Mouse (Mus musculus) midbrain, embryonic 12.5 days (tissue): ENCODE results near the gene Alg12. TPM values are rescaled to one million over a fixed set of nuclear protein-coding genes. Genes with fewer than 3 reads are reported as not detected.
"Not testable (repeated sequence)": the region's sequence is repeated elsewhere in the genome, so short reads cannot be mapped to it uniquely, and the experiment has no call there.

Experiments used
- ATAC-seq: fragments of 200-750 bp; cut with Nextera tagmentation; 2 replicates; pipeline ENCODE4 v1.8.0; 2017; ENCODE audit warnings: low read depth, moderate TSS enrichment, moderate library complexity; ENCODE audit not compliant: low FRiP score
- H3K27ac ChIP-seq: fragments of 300-500 bp; sonication (generic); replicated peaks from 2 replicates; pipeline ENCODE4 v1.5.1; 2016; ENCODE audit warnings: mild to moderate bottlenecking
- H3K27me3 ChIP-seq: fragments of 300-500 bp; sonication (generic); 2 replicates; pipeline ENCODE4 v1.6.1; 2016; ENCODE audit warnings: mild to moderate bottlenecking
- H3K36me3 ChIP-seq: fragments of 300-500 bp; sonication (generic); 2 replicates; pipeline ENCODE4 v1.6.1; 2016
- H3K4me1 ChIP-seq: fragments of 300-500 bp; sonication (generic); 2 replicates; pipeline ENCODE4 v1.6.1; 2016
- H3K4me2 ChIP-seq: fragments of 300-500 bp; sonication (generic); replicated peaks from 2 replicates; pipeline ENCODE4 v1.6.1; 2016; ENCODE audit warnings: mild to moderate bottlenecking, moderate library complexity
- H3K4me3 ChIP-seq: fragments of 300-500 bp; sonication (generic); 2 replicates; pipeline ENCODE4 v1.5.1; 2016; ENCODE audit warnings: mild to moderate bottlenecking
- H3K9ac ChIP-seq: fragments of 300-500 bp; sonication (generic); replicated peaks from 2 replicates; pipeline ENCODE4 v1.6.1; 2016; ENCODE audit warnings: mild to moderate bottlenecking, moderate library complexity
- H3K9me3 ChIP-seq: fragments of 300-500 bp; sonication (generic); 2 replicates; pipeline ENCODE4 v1.6.1; 2016; ENCODE audit warnings: mild to moderate bottlenecking
- WGBS: fragments of 180-500 bp; shearing (Covaris S2); methylation state at CpG from one replicate; pipeline ENCODE4 v1.1.7; 2016; 5-methylcytosine and 5-hydroxymethylcytosine counted together
- polyA plus RNA-seq: library from polyadenylated mRNA; unstranded; fragments of >200 nt; fragmentation: Nextera tagmentation; extraction: Ambion mirVana; gene quantifications from 2 replicates; pipeline ENCODE4 v1.2.1, GENCODE M21; 2016

Gene Alg12
- polyA plus RNA-seq, 1 experiment from 2014 or later: 8.3 TPM

DNA sequence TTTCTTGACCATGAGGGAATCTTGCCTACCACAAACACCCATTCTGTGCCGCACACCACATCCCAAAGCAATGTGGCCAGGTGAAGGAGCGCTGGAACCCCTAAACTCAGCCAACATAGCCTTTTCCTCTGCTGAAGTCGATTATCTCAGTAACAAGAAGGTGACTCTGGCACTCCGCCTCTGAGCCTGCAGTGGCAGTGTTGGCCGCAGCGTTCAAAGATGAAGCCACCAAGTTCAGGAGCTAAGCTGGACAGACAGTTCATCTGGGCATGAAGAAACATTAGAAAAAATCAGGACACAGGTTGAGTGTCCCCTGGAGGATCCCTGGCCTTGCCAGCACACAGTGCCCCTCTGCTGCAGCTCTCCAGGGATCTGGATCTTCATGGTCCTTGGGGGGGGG lies 8.3 kb upstream of the Alg12 start:
- no peak overlapping the region for H3K4me3 ChIP-seq
- no peaks in the 10 kb centered on the region for H3K27me3 ChIP-seq
- 89% methylated on average over 6 of the region's 6 CpGs for WGBS
- no peak for ATAC-seq
- H3K27ac ChIP-seq: no peak overlapping the region
- H3K4me2 ChIP-seq: no peak overlapping the region
- H3K9ac ChIP-seq: no peak overlapping the region
- no peaks in the 10 kb centered on the region for H3K9me3 ChIP-seq
- peaks cover 45% of the 10 kb centered on the region for H3K36me3 ChIP-seq
- no peaks in the 10 kb centered on the region for H3K4me1 ChIP-seq

DNA sequence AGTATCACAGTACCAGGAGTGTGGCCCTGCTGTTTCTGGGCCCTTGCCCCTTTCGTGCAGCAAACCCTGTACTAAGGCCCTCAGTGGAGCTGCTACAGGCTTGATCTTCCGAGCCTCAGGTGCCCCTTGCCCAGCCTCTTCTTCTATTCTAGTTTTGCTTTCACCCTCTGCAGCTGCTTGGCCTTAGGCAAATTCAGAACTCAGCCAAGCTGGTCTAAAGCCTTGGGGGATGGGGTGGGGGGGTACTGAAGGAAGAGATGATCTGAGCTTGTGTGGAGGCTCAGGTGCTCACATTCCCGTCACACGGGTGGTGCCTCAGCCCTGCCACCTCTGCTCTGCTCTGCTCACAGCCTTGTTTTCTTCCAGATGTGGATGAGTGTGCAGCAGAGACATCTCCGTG lies 4.3 kb upstream of the Alg12 start:
- Histone ChIP-seq H3K9ac (no peak overlapping the region), H3K4me2 (no peak overlapping the region), H3K27ac (no peak overlapping the region), H3K9me3 (no peaks in the 10 kb centered on the region), H3K36me3 (peaks cover 53% of the 10 kb centered on the region), H3K4me1 (peaks cover 18% of the 10 kb centered on the region), H3K4me3 (no peak overlapping the region), H3K27me3 (no peaks in the 10 kb centered on the region)
- ATAC-seq: no peak
- WGBS: 92% methylated on average over 5 of the region's 5 CpGs

DNA sequence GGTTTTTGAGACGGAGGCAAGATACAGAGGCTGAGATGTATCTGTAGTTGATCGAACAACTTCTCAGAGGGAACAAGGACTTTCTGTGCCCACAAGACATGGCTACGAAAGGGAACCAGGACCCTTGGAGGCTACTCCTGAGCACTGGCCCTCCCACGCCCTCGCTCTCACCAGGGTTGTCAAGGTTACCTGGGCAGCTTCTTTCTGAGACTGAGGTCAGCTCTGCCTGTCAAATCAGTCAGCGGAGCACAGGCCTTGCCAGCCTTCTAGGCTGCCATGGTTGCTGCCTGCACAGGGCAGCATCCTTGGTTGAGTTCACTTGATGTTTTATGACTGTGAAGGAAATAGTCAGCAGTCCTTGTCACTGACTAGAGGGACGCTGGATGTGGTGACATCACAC lies 3.4 kb upstream of the Alg12 start:
- Histone ChIP-seq H3K27me3 (no peaks in the 10 kb centered on the region), H3K9me3 (no peaks in the 10 kb centered on the region), H3K4me3 (no peak overlapping the region), H3K9ac (no peak overlapping the region), H3K4me2 (no peak overlapping the region), H3K36me3 (peaks cover 53% of the 10 kb centered on the region), H3K27ac (no peak overlapping the region), H3K4me1 (peaks cover 23% of the 10 kb centered on the region)
- WGBS: 94% methylated on average over 7 of the region's 7 CpGs
- no peak for ATAC-seq

GRCm38 (mm10) chr15:88821403-88821802 lies 2.3 kb upstream of the Alg12 start:
- 90% methylated on average over 7 of the region's 7 CpGs for WGBS
- no peak overlapping the region for H3K4me2 ChIP-seq
- H3K27ac ChIP-seq: no peak overlapping the region
- ATAC-seq: no peak
- peaks cover 47% of the 10 kb centered on the region for H3K36me3 ChIP-seq
- no peak overlapping the region for H3K4me3 ChIP-seq
- peaks cover 23% of the 10 kb centered on the region for H3K4me1 ChIP-seq
- no peaks in the 10 kb centered on the region for H3K27me3 ChIP-seq
- peak overlapping the region; percentile 87; the same call in 1 of the 2 replicates for H3K9ac ChIP-seq
- no peaks in the 10 kb centered on the region for H3K9me3 ChIP-seq

- no peaks in the 10 kb centered on the region for H3K9me3 ChIP-seq
- peak overlapping the region; percentile 92 for H3K4me3 ChIP-seq
- peaks cover 44% of the 10 kb centered on the region for H3K36me3 ChIP-seq
- H3K4me2 ChIP-seq: peak overlapping the region; percentile 90
- H3K27ac ChIP-seq: peak overlapping the region; percentile 58; the same call in 1 of the 2 replicates
- peak overlapping the region; percentile 87 for H3K9ac ChIP-seq
- peak; percentile 0; the same call in 1 of the 2 replicates for ATAC-seq
- WGBS: 2% methylated on average over 23 of the region's 23 CpGs
- peaks cover 23% of the 10 kb centered on the region for H3K4me1 ChIP-seq
- H3K27me3 ChIP-seq: no peaks in the 10 kb centered on the region
These were observed 787 bp upstream of the Alg12 start for GRCm38 (mm10) chr15:88819906-88820303.

- H3K36me3 ChIP-seq: peaks cover 46% of the 10 kb centered on the region
- H3K4me2 ChIP-seq: no peak overlapping the region
- H3K4me3 ChIP-seq: no peak overlapping the region
- H3K27me3 ChIP-seq: no peaks in the 10 kb centered on the region
- no peak for ATAC-seq
- no peaks in the 10 kb centered on the region for H3K9me3 ChIP-seq
- no peak overlapping the region for H3K9ac ChIP-seq
- WGBS: 96% methylated on average over 6 of the region's 6 CpGs
- H3K27ac ChIP-seq: no peak overlapping the region
- peaks cover 12% of the 10 kb centered on the region for H3K4me1 ChIP-seq
These were observed 3.9 kb downstream of the Alg12 start for GRCm38 (mm10) chr15:88815196-88815700.

DNA sequence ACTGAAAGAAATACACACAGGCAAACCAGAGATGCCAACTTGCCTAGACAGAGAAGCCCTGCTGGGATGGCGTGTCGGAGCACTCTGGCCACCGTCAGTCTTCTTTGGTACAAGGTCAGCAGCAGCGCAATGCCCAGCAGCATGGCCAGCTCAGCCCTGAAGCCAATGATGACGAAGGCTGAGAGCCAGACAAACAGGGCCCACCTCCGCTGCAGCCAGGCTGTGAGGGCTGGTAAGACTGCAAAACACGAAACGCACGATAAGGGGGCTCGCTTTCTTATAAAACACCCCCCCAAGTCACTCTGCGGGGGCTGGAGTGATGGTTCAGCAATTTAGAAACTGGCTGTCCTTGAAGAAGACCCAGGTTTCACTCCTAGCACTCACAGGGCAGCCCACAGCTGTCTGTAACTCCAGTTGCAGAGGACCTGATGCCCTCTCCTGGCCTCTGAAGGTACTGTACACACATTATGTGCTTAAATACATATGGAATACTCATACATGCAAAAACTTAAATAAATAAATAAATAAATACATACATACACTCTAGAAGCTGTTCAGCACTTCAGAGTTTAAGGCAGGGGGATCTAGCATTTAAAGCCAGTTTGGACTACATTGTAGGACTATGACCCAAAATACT lies 4.6 kb downstream of the Alg12 start:
- WGBS: 96% methylated on average over 11 of the region's 11 CpGs
- peaks cover 49% of the 10 kb centered on the region for H3K36me3 ChIP-seq
- H3K4me1 ChIP-seq: peaks cover 8% of the 10 kb centered on the region
- H3K27me3 ChIP-seq: no peaks in the 10 kb centered on the region
- no peak overlapping the region for H3K4me3 ChIP-seq
- ATAC-seq: no peak
- no peaks in the 10 kb centered on the region for H3K9me3 ChIP-seq
- H3K27ac ChIP-seq: no peak overlapping the region
- H3K4me2 ChIP-seq: no peak overlapping the region
- no peak overlapping the region for H3K9ac ChIP-seq

GRCm38 (mm10) chr15:88813873-88814272 lies 5.2 kb downstream of the Alg12 start:
- H3K27ac ChIP-seq, H3K9me3 ChIP-seq, H3K4me2 ChIP-seq, H3K9ac ChIP-seq, H3K27me3 ChIP-seq, H3K4me1 ChIP-seq, H3K4me3 ChIP-seq, ATAC-seq: not testable (repeated sequence)
- 97% methylated on average over 2 of the region's 2 CpGs for WGBS
- H3K36me3 ChIP-seq: peaks cover 53% of the 10 kb centered on the region

- no peak for ATAC-seq
- no peaks in the 10 kb centered on the region for H3K9me3 ChIP-seq
- H3K36me3 ChIP-seq: peaks cover 57% of the 10 kb centered on the region
- no peak overlapping the region for H3K4me2 ChIP-seq
- no peak overlapping the region for H3K27ac ChIP-seq
- WGBS: 91% methylated on average over 3 of the region's 3 CpGs
- H3K27me3 ChIP-seq: no peaks in the 10 kb centered on the region
- H3K4me3 ChIP-seq: no peak overlapping the region
- H3K4me1 ChIP-seq: peaks cover 4% of the 10 kb centered on the region
- no peak overlapping the region for H3K9ac ChIP-seq
These were observed 5.9 kb downstream of the Alg12 start for GRCm38 (mm10) chr15:88813262-88813661.

DNA sequence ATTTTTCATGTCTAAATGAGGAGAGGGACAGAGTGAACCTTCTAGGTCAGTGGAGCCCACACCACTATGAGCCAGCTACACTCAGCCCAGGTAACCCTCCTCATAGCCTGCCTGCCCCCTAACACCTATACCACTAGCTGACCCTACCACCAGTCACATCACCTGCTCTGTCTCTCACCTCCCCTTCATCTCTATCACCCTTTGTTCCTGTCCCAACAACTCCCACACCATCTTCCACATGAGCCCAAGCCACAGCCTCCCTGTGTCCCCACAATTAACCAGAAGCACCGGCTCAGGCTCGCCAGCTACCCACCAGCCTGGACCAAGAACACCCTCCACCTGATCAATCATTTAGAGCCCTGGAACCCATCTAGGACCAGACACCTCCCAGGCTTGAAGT lies 8.7 kb downstream of the Alg12 start:
- WGBS: 100% methylated on average over 2 of the region's 2 CpGs
- no peak overlapping the region for H3K27ac ChIP-seq
- no peak for ATAC-seq

GRCm38 (mm10) chr15:88808121-88808520 lies 11.0 kb downstream of the Alg12 start:
- H3K9me3 ChIP-seq: no peaks in the 10 kb centered on the region
- H3K36me3 ChIP-seq: peaks cover 65% of the 10 kb centered on the region
- H3K27ac ChIP-seq: no peak overlapping the region
- no peak overlapping the region for H3K9ac ChIP-seq
- no peaks in the 10 kb centered on the region for H3K27me3 ChIP-seq
- H3K4me1 ChIP-seq: no peaks in the 10 kb centered on the region
- 83% methylated on average over 8 of the region's 8 CpGs for WGBS
- no peak for ATAC-seq
- no peak overlapping the region for H3K4me3 ChIP-seq
- no peak overlapping the region for H3K4me2 ChIP-seq

More for the DNA sequence above, 8.7 kb downstream of the Alg12 start:
- Histone ChIP-seq H3K27me3 (no peaks in the 10 kb centered on the region), H3K4me1 (no peaks in the 10 kb centered on the region), H3K36me3 (peaks cover 72% of the 10 kb centered on the region), H3K4me3 (no peak overlapping the region), H3K9ac (no peak overlapping the region), H3K9me3 (no peaks in the 10 kb centered on the region), H3K4me2 (no peak overlapping the region)

GRCm38 (mm10) chr15:88802348-88802747 lies 16.8 kb downstream of the Alg12 start:
- 86% methylated on average over 6 of the region's 6 CpGs for WGBS
- no peaks in the 10 kb centered on the region for H3K4me1 ChIP-seq
- no peak for ATAC-seq
- H3K9me3 ChIP-seq: no peaks in the 10 kb centered on the region
- H3K27ac ChIP-seq: no peak overlapping the region
- no peaks in the 10 kb centered on the region for H3K27me3 ChIP-seq
- no peak overlapping the region for H3K4me3 ChIP-seq
- peaks cover 39% of the 10 kb centered on the region for H3K36me3 ChIP-seq
- H3K4me2 ChIP-seq: no peak overlapping the region
- H3K9ac ChIP-seq: no peak overlapping the region

DNA sequence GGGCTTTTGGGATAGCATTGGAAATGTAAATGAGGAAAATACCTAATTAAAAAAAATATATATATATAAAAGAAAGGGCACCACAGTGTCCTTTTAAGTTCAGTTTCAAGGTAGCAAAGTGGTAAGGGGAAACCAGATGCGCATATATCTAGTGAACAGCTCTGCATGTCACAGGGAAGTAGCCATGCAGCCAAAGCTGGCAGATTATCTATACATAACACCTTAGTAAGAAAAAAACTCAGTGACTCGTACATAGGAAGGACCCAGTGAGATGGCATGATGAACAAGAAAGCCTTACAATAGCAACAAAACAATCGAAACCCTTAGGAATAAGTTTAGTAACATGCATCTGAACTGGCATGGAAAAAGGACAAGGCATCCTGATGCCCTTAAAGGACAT lies 17.2 kb downstream of the Alg12 start:
- Histone ChIP-seq H3K4me2 (no peak overlapping the region), H3K4me3 (no peak overlapping the region), H3K4me1 (no peaks in the 10 kb centered on the region), H3K27me3 (no peaks in the 10 kb centered on the region), H3K9me3 (no peaks in the 10 kb centered on the region), H3K36me3 (peaks cover 35% of the 10 kb centered on the region), H3K27ac (no peak overlapping the region), H3K9ac (no peak overlapping the region)
- WGBS: 91% methylated on average over 3 of the region's 3 CpGs
- ATAC-seq: no peak
